Mouse (Mus musculus) embryonic fibroblast, embryonic 13.5 days (primary cell): ENCODE results near the gene Trim46. TPM values are rescaled to one million over a fixed set of nuclear protein-coding genes. Genes with fewer than 3 reads are reported as not detected.

Experiments used
- H3K27ac ChIP-seq: 2 replicates; pipeline ENCODE4 v1.5.1; 2012; ENCODE audit warnings: low read length, control low read depth, inconsistent platforms; ENCODE audit not compliant: insufficient read depth
- H3K4me1 ChIP-seq: 2 replicates; pipeline ENCODE4 v1.6.1; 2011; ENCODE audit warnings: low read length; ENCODE audit not compliant: control insufficient read depth, insufficient read depth
- H3K4me3 ChIP-seq: 2 replicates; pipeline ENCODE4 v1.5.1; 2011; ENCODE audit warnings: mild to moderate bottlenecking, control low read depth, low read length; ENCODE audit not compliant: insufficient read depth
- CTCF ChIP-seq: IDR thresholded peaks from 2 replicates; pipeline ENCODE4 v1.5.1; 2011; ENCODE audit warnings: mild to moderate bottlenecking, control low read depth, low read length, moderate library complexity, borderline replicate concordance; ENCODE audit not compliant: insufficient read depth
- POLR2A ChIP-seq: IDR thresholded peaks from 2 replicates; pipeline ENCODE4 v1.6.1; 2011; ENCODE audit warnings: low read depth, mild to moderate bottlenecking, control low read depth, low read length, moderate library complexity
- polyA plus RNA-seq: library from polyadenylated mRNA; stranded (reverse); fragments of >200 nt; gene quantifications from 2 replicates; pipeline ENCODE4 v1.2.4, GENCODE M21; 2011; ENCODE audit warnings: low read depth; ENCODE audit not compliant: missing spikeins, insufficient read length

Gene Trim46
- polyA plus RNA-seq, 1 experiment: 24.2 TPM

- TF ChIP-seq POLR2A (no peak), CTCF (no peak)
- H3K27ac ChIP-seq: no peak within 1 kb of the TSS
- no peaks in the 10 kb centered on the region for H3K4me1 ChIP-seq
- H3K4me3 ChIP-seq: no peak within 1 kb of the TSS
Measured at GRCm38 (mm10) chr3:89259076-89259475, 13.0 kb upstream of the Trim46 start, which contains the start of gene Dpm3. Gene Dpm3, plus strand, starts transcription at chr3:89259358.

GRCm38 (mm10) chr3:89256177-89256576 lies 10.1 kb upstream of the Trim46 start:
- TF ChIP-seq POLR2A (no peak), CTCF (no peak)

DNA sequence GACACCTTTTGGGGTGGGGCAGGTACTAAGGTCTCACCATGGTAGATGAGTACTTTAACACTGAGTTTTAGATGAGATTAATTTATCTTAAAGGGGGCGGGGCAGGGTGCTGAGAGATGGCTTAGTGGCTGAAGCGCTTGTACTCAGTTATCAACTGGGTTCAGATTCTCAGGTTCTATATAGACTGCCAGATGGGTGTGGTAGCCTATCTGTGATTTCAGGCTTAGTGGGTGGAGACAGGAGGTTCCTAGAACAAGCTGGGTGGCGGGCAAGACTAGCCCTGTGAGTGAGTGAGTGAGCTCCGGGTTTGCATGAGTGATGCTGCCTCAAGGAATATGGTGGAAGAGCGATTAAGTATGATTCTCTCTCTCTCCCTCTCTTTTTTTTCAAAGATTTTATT lies 8.9 kb upstream of the Trim46 start:
- Histone ChIP-seq H3K4me3 (no peak overlapping the region), H3K27ac (no peak overlapping the region), H3K4me1 (no peaks in the 10 kb centered on the region)
- TF ChIP-seq CTCF: no peak
- TF ChIP-seq POLR2A: no peak

More at GRCm38 (mm10) chr3:89256177-89256576, 10.1 kb upstream of the Trim46 start:
- Histone ChIP-seq H3K27ac (no peak overlapping the region), H3K4me3 (no peak overlapping the region), H3K4me1 (no peaks in the 10 kb centered on the region)

DNA sequence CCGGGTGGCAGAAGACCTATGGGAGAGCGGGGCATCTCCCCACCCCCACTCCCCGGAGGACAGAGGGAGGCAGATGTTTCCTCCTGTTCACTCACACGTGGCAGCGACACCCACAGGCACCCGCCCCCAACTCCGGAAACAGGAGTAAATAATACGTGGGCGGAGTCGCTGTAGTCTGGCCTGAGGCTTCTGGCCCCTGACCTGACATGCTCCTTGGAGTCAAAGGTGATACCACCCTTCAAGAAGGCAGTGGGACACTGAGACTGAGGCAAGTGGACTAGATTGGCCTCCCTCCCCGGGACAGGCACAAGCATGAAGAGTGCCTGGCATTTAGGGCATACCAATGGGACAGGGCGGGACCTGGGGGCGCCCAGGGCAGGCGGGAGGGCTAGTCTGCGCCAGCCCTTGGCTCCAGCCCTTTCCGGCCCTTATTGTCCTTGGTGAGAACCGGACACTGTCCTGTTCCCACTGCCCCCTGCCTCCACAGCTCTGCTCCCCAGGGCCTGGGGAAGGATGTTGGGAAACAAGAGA lies 5.3 kb upstream of the Trim46 start:
- TF ChIP-seq POLR2A (no peak), CTCF (no peak)
- Histone ChIP-seq H3K27ac (no peak overlapping the region), H3K4me3 (no peak overlapping the region), H3K4me1 (peaks cover 4% of the 10 kb centered on the region; the same call in 1 of the 2 replicates)

DNA sequence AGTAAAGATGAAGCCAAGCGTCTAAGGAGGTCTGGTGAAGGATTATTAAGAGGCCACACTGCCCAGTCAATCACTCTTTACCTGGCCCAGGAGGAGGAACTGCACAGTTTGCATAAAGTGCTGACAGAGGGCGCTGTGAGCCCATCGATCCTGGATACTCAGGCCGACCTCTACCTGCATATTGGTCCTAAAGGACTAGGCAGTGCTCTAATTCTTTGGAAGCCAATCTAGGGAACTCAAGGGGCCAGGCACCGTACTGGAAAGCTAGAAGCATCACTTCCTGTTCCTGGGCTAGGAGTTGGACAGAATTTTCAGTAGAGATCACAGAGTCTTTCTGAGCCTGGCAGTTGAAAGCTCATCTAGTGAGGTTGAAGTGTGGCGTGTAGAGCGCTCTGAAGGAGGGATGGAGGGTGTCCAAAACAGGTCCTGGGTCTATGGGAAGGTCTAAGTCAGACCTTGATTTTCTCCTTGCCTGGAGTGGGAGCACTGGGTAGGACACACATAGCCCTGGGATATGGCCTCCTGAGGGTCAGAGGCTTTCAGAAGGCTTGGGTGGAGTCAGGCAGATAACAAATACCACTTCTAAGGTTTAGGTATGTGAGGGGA lies 4.4 kb upstream of the Trim46 start:
- peak; percentile 47 for TF ChIP-seq POLR2A
- TF ChIP-seq CTCF: peak; percentile 66; the same call in 1 of the 2 replicates
- no peak overlapping the region for H3K27ac ChIP-seq
- no peak overlapping the region for H3K4me3 ChIP-seq
- peaks cover 4% of the 10 kb centered on the region; the same call in 1 of the 2 replicates for H3K4me1 ChIP-seq

- TF ChIP-seq POLR2A (0 out of 2 replicates have a peak, but pooled peaks have one; percentile 24), CTCF (no peak)
- H3K4me1 ChIP-seq: peaks cover 4% of the 10 kb centered on the region; the same call in 1 of the 2 replicates
- H3K4me3 ChIP-seq: peak overlapping the region; percentile 76
- H3K27ac ChIP-seq: peak overlapping the region; percentile 15; the same call in 1 of the 2 replicates
Measured at GRCm38 (mm10) chr3:89247466-89247865, 1.4 kb upstream of the Trim46 start.

DNA sequence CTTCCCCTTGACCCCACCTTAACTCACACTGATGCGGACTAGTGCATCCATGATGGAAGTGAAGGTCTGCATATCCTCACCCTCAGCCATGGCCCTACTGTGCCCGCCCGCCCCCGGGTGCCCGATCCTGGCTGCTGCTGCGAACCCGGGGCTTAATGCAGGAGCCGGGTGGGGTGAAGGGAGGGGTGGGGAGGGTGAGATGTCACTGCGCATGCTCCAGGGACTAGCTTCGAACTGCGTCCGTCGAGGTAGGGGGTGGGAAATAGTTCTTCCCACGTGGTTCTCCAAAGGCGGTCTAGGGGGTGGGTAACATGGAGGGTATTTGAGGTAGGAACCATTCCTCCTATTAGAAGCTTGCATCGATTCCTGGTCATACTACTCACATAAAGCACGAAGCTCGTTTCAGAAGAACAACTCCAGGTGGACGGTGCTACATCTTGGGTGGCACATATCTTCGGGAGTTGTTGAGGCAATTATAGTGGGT lies 379 bp downstream of the Trim46 start, which contains the start of gene Krtcap2:
TSS of gene Krtcap2 (plus strand) at position 279 of the 484 bp plus-strand sequence.
- H3K4me1 ChIP-seq: peaks cover 4% of the 10 kb centered on the region; the same call in 1 of the 2 replicates
- no peak for TF ChIP-seq CTCF
- TF ChIP-seq POLR2A: peak; percentile 48
- H3K4me3 ChIP-seq: peak within 1 kb of the TSS; percentile 76
- H3K27ac ChIP-seq: peak within 1 kb of the TSS; percentile 77

- peak overlapping the region; percentile 70 for H3K27ac ChIP-seq
- H3K4me1 ChIP-seq: peaks cover 4% of the 10 kb centered on the region; the same call in 1 of the 2 replicates
- no peak for TF ChIP-seq CTCF
- peak; percentile 28; the same call in 1 of the 2 replicates for TF ChIP-seq POLR2A
Measured at GRCm38 (mm10) chr3:89244982-89245687, 974 bp downstream of the Trim46 start.

GRCm38 (mm10) chr3:89244158-89244981 lies 1.7 kb downstream of the Trim46 start:
- TF ChIP-seq POLR2A (no peak; the same call in 1 of the 2 replicates), CTCF (no peak)

More at GRCm38 (mm10) chr3:89244982-89245687, 974 bp downstream of the Trim46 start:
- H3K4me3 ChIP-seq: peak overlapping the region; percentile 56

More at GRCm38 (mm10) chr3:89244158-89244981, 1.7 kb downstream of the Trim46 start:
- Histone ChIP-seq H3K4me1 (peaks cover 4% of the 10 kb centered on the region; the same call in 1 of the 2 replicates), H3K27ac (peak overlapping the region; percentile 39; the same call in 1 of the 2 replicates), H3K4me3 (peak overlapping the region; percentile 56)
